Mouse (Mus musculus) ES-E14 (cell line): ENCODE measurements around the gene Sh3d21.

Experiments
- CHD2 ChIP-seq: IDR thresholded peaks from 2 replicates; pipeline ENCODE4 v1.6.1; 2014; ENCODE audit warnings: mild to moderate bottlenecking, low read depth, low read length, inconsistent platforms
- HCFC1 ChIP-seq: IDR thresholded peaks from 2 replicates; pipeline ENCODE4 v1.6.1; 2012; ENCODE audit warnings: low read length, inconsistent platforms, borderline replicate concordance; ENCODE audit not compliant: insufficient read depth

GRCm38 (mm10) chr4:126119051-126119450 lies 44.2 kb downstream of the Sh3d21 start:
- TF ChIP-seq CHD2 (no peak), HCFC1 (no peak)
